Comparison of ENCODE assay signal across 9 mouse cellular contexts in the genomic region with DNA sequence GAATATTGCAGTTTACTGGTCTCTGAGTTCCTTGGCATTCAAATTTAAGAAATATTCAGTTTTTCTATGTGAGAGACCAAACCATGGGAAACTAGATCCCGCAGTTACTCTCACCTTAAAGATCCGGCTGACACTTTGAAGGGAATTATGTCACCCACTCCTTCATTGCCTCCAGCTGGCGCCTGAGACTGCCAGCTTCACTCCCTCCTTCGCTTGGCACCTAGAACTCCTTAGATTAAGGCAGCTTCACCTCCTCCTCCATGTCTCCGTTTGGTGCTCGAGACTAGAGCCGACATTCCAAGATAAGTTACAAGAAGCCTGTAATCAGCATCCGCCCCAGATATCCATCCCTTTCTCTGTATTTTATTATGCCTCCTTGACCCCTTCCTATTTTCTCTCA.
"Had no signal": no experiment of that assay in that cellular context is flagged by ENCODE, and none has a peak within 500 bp of the region (broad histone marks: within the 10 kb centered on the region; RNA-seq: fewer than 3 reads in every experiment).

No protein-coding gene starts in this region.

- DNase-seq: kidney, adult 18-20 months; kidney, adult 9 months; kidney, postnatal 14 days; kidney, postnatal 4 days; liver, postnatal 0 days; lung, embryonic 14.5 days; spleen, adult 18-20 months; thymus, adult 18-20 months; thymus, postnatal 36 days had no signal
